Mouse (Mus musculus): ENCODE measurements around the gene Ap1g2.

The Ap1g2 gene

GRCm38 (mm10) chr14:55086009-55086514 is 20.3 kb downstream of the Ap1g2 start:
- in situ Hi-C loops (cut with MboI): no loop called here

- in situ Hi-C loops (cut with MboI): no loop called here
These were observed 20.9 kb downstream of the Ap1g2 start for GRCm38 (mm10) chr14:55085324-55086008.

GRCm38 (mm10) chr14:55083481-55083880 is 22.9 kb downstream of the Ap1g2 start:
- in situ Hi-C loops (cut with MboI): loop anchor here (5.0 kb wide), 1 partner anchor 56 kb away; no protein-coding TSS in a partner anchor

- in situ Hi-C loops (cut with MboI): loop anchor here (5.0 kb wide), 1 partner anchor 54 kb away; no protein-coding TSS in a partner anchor
These were observed 25.3 kb downstream of the Ap1g2 start for GRCm38 (mm10) chr14:55081105-55081504.

- in situ Hi-C loops (cut with MboI): no loop called here
These were observed 27.0 kb downstream of the Ap1g2 start for GRCm38 (mm10) chr14:55079214-55079970.

GRCm38 (mm10) chr14:55078366-55078989 is 27.9 kb downstream of the Ap1g2 start:
- in situ Hi-C loops (cut with MboI): no loop called here

- in situ Hi-C loops (cut with MboI): no loop called here
These were observed 28.7 kb downstream of the Ap1g2 start for GRCm38 (mm10) chr14:55077481-55078365.

- in situ Hi-C loops (cut with MboI): no loop called here
These were observed 29.4 kb downstream of the Ap1g2 start for GRCm38 (mm10) chr14:55076956-55077355.

- in situ Hi-C loops (cut with MboI): no loop called here
These were observed 30.2 kb downstream of the Ap1g2 start for GRCm38 (mm10) chr14:55076224-55076623.

GRCm38 (mm10) chr14:55074416-55074815 is 32.0 kb downstream of the Ap1g2 start:
- in situ Hi-C loops (cut with MboI): no loop called here

- in situ Hi-C loops (cut with MboI): no loop called here
These were observed 34.6 kb downstream of the Ap1g2 start for GRCm38 (mm10) chr14:55071756-55072155.

GRCm38 (mm10) chr14:55066042-55066441 is 40.4 kb downstream of the Ap1g2 start:
- in situ Hi-C loops (cut with MboI): no loop called here

- in situ Hi-C loops (cut with MboI): no loop called here
These were observed 41.0 kb downstream of the Ap1g2 start for GRCm38 (mm10) chr14:55065391-55065790.

GRCm38 (mm10) chr14:55064481-55065370 is 41.7 kb downstream of the Ap1g2 start:
- in situ Hi-C loops (cut with MboI): no loop called here

GRCm38 (mm10) chr14:55063581-55064381 is 42.6 kb downstream of the Ap1g2 start:
- in situ Hi-C loops (cut with MboI): no loop called here

GRCm38 (mm10) chr14:55063117-55063516 is 43.3 kb downstream of the Ap1g2 start:
- in situ Hi-C loops (cut with MboI): no loop called here

- in situ Hi-C loops (cut with MboI): no loop called here
These were observed 43.8 kb downstream of the Ap1g2 start for GRCm38 (mm10) chr14:55062626-55063025.

GRCm38 (mm10) chr14:55061845-55062244 is 44.5 kb downstream of the Ap1g2 start:
- in situ Hi-C loops (cut with MboI): no loop called here

- in situ Hi-C loops (cut with MboI): no loop called here
These were observed 46.5 kb downstream of the Ap1g2 start for GRCm38 (mm10) chr14:55059931-55060330.

GRCm38 (mm10) chr14:55059009-55059408 is 47.4 kb downstream of the Ap1g2 start:
- in situ Hi-C loops (cut with MboI): no loop called here

All from mature B cell (primary cell).